Mouse (Mus musculus) embryonic facial prominence, embryonic 13.5 days (tissue): ENCODE measurements around the gene Tango6. TPM values are rescaled to one million over a fixed set of nuclear protein-coding genes. Genes with fewer than 3 reads are reported as not detected.
"Not testable (repeated sequence)": the region's sequence is repeated elsewhere in the genome, so short reads cannot be mapped to it uniquely, and the experiment has no call there.

Source experiments
- ATAC-seq: fragments of 200-750 bp; cut with Nextera tagmentation; 2 replicates; pipeline ENCODE4 v1.8.0; 2017; ENCODE audit warnings: low read depth; ENCODE audit not compliant: insufficient number of reproducible peaks, insufficient read depth, low FRiP score, low TSS enrichment
- H3K27ac ChIP-seq: fragments of 300-500 bp; sonication (generic); 2 replicates; pipeline ENCODE4 v1.5.1; 2015; ENCODE audit warnings: moderate library complexity, mild to moderate bottlenecking, inconsistent platforms
- H3K27me3 ChIP-seq: fragments of 300-500 bp; sonication (generic); 2 replicates; pipeline ENCODE4 v1.6.1; 2015; ENCODE audit warnings: mild to moderate bottlenecking, inconsistent platforms
- H3K36me3 ChIP-seq: fragments of 300-500 bp; sonication (generic); 2 replicates; pipeline ENCODE4 v1.6.1; 2015; ENCODE audit warnings: mild to moderate bottlenecking, inconsistent platforms
- H3K4me1 ChIP-seq: fragments of 300-500 bp; sonication (generic); 2 replicates; pipeline ENCODE4 v1.6.1; 2015; ENCODE audit warnings: inconsistent platforms
- H3K4me2 ChIP-seq: fragments of 300-500 bp; sonication (generic); 2 replicates; pipeline ENCODE4 v1.6.1; 2015; ENCODE audit warnings: moderate library complexity, mild to moderate bottlenecking, inconsistent platforms
- H3K4me3 ChIP-seq: fragments of 300-500 bp; sonication (generic); 2 replicates; pipeline ENCODE4 v1.5.1; 2015; ENCODE audit warnings: mild to moderate bottlenecking, inconsistent platforms
- H3K9ac ChIP-seq: fragments of 300-500 bp; sonication (generic); 2 replicates; pipeline ENCODE4 v1.6.1; 2015; ENCODE audit warnings: mild to moderate bottlenecking, inconsistent platforms
- H3K9me3 ChIP-seq: fragments of 300-500 bp; sonication (generic); 2 replicates; pipeline ENCODE4 v1.6.1; 2016; ENCODE audit warnings: inconsistent platforms
- WGBS: fragments of 180-500 bp; shearing (Covaris S2); methylation state at CpG from one replicate; pipeline ENCODE4 v1.1.7; 2015; ENCODE audit warnings: mixed read lengths; 5-methylcytosine and 5-hydroxymethylcytosine counted together
- polyA plus RNA-seq: library from polyadenylated mRNA; unstranded; fragments of >200 nt; fragmentation: Nextera tagmentation; extraction: Ambion mirVana; gene quantifications from 2 replicates; pipeline ENCODE4 v1.2.1, GENCODE M21; 2015

Tango6 gene
- polyA plus RNA-seq, 1 experiment from 2014 or later: 11.5 TPM

DNA sequence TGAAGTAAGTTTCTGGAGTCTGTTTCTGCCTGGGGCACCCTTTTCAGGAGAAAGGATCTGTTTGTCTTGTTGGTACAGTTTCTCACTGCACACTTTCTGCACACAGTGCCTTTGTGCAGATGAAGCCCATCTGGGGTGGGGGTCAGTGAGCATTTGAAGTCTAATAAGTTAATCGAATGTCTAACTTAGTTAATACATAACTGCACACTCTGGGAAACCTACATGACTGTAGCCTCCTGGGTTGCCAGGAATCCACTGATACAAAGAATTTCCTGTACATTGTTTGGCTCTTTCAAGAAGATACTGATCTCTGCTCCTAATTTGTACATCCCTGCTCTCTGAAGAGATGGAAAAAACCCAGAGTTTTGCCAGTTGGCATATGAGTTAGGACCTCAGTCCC, 117.0 kb downstream of the Tango6 start:
- Histone ChIP-seq H3K27ac (no peak overlapping the region), H3K4me3 (no peak overlapping the region), H3K9me3 (no peaks in the 10 kb centered on the region), H3K9ac (no peak overlapping the region), H3K36me3 (no peaks in the 10 kb centered on the region), H3K4me2 (no peak overlapping the region), H3K27me3 (no peaks in the 10 kb centered on the region), H3K4me1 (peaks cover 9% of the 10 kb centered on the region; the same call in 1 of the 2 replicates)
- WGBS: 44% methylated on average over 1 of the region's 1 CpGs
- no peak for ATAC-seq

DNA sequence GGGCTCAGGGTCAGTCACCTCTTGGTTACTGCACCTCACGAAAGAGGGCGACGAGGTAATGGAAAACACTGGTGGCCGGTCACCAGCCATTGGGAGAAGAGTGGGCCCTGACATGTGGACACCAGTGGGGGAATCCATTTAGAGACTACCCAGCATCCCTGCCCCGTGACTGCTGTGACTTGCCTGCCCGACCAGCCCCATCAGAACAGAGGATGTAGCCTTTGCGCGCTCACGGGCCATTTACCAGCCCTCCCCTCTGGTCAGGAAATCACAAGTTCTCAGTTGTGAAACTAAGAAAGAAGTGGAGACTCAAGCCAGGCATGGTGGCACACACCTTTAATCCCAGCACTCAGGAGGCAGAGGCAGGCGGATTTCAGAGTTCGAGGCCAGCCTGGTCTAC, 118.4 kb downstream of the Tango6 start:
- H3K27me3 ChIP-seq: no peaks in the 10 kb centered on the region
- H3K4me2 ChIP-seq: no peak overlapping the region
- H3K4me1 ChIP-seq: peaks cover 9% of the 10 kb centered on the region; the same call in 1 of the 2 replicates
- no peak overlapping the region for H3K9ac ChIP-seq
- H3K4me3 ChIP-seq: no peak overlapping the region
- 90% methylated on average over 11 of the region's 11 CpGs for WGBS
- no peak overlapping the region for H3K27ac ChIP-seq
- no peak for ATAC-seq
- H3K36me3 ChIP-seq: no peaks in the 10 kb centered on the region
- H3K9me3 ChIP-seq: peaks cover 5% of the 10 kb centered on the region; the same call in 1 of the 2 replicates

DNA sequence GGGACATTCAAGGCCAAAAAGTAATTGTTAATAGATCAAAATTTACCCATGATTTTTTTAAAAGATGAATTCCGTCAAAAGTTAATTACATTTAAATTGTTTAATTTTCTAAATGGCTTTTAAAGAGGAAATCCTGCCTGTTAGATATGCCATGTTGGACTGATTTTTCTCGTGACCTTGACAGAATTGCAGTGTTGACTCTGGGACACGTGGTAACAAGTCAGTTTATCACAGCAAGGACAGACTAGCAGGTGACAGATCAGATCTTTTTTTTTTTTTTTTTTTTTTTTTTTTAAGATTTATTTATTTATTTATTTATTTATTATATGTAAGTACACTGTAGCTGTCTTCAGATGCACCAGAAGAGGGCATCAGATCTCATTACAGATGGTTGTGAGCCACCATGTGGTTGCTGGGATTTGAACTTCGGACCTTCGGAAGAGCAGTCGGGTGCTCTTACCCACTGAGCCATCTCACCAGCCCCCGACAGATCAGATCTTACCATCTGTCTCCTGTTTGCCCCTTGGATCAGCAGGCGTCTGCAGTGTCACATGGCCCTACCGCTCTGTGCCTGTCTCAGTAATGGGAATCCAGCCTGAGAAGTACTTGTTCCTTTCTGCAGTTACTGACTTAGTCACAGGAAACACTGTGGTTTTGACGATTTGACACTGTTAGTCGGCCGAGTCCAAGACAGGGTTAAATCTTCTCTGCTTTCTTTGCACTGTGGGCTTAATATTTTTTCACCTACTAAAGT, 119.7 kb downstream of the Tango6 start:
- not testable (repeated sequence) for H3K27me3 ChIP-seq, H3K4me1 ChIP-seq, ATAC-seq, H3K4me3 ChIP-seq, H3K9me3 ChIP-seq, H3K27ac ChIP-seq, H3K4me2 ChIP-seq, H3K36me3 ChIP-seq, H3K9ac ChIP-seq
- WGBS: 75% methylated on average over 12 of the region's 12 CpGs

DNA sequence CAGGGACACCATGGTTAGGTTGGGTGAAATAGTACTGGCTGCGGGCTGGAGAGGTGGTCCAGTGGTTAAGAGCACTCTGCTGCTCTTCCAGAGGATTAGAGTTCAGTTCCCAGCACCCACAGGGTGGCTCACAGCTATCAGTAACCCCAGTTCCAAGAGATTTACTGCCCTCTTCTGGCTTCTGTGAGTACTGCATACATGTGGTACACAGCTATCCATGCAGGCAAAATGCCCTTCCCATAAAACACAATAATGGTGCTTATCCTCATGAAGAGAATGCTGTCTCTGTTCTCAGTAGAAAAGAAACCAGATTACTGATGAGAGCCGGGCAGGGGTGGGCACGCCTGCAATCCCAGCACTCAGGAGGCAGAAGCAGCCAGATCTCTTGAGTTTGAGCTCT, 123.0 kb downstream of the Tango6 start:
- Histone ChIP-seq H3K9ac (no peak overlapping the region), H3K9me3 (peaks cover 5% of the 10 kb centered on the region; the same call in 1 of the 2 replicates), H3K27ac (no peak overlapping the region), H3K4me1 (peaks cover 10% of the 10 kb centered on the region; the same call in 1 of the 2 replicates), H3K4me2 (no peak overlapping the region), H3K4me3 (no peak overlapping the region), H3K36me3 (peaks cover 12% of the 10 kb centered on the region; the same call in 1 of the 2 replicates), H3K27me3 (no peaks in the 10 kb centered on the region)
- no peak for ATAC-seq
- 86% methylated on average over 3 of the region's 3 CpGs for WGBS

DNA sequence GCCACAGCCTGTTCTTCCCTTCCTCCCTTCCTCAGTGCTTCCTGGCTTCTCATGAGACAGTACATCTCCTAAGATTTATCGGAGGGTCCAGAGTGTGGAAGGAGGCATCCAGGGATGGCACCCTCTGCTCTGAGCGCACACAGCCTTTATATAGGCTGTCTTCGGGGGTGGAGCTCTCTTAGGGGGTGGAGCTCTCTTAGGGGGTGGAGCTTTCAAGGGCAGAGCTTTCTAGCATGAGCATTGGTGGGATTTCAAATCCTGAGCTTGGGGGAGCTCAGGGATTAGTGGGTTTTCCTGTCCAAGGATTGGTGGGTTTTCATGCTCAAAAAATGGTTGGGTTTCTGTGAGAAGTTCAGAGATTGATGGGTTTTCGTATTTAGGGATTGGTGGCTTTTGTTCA, 124.6 kb downstream of the Tango6 start:
- no peaks in the 10 kb centered on the region for H3K27me3 ChIP-seq
- peaks cover 10% of the 10 kb centered on the region; the same call in 1 of the 2 replicates for H3K4me1 ChIP-seq
- H3K27ac ChIP-seq: no peak overlapping the region
- no peak overlapping the region for H3K9ac ChIP-seq
- WGBS: 94% methylated on average over 4 of the region's 4 CpGs
- H3K9me3 ChIP-seq: peaks cover 5% of the 10 kb centered on the region; the same call in 1 of the 2 replicates
- peaks cover 16% of the 10 kb centered on the region; the same call in 1 of the 2 replicates for H3K36me3 ChIP-seq
- H3K4me2 ChIP-seq: no peak overlapping the region
- no peak overlapping the region for H3K4me3 ChIP-seq
- ATAC-seq: 0 out of 2 replicates have a peak, but pooled peaks have one; percentile 32

DNA sequence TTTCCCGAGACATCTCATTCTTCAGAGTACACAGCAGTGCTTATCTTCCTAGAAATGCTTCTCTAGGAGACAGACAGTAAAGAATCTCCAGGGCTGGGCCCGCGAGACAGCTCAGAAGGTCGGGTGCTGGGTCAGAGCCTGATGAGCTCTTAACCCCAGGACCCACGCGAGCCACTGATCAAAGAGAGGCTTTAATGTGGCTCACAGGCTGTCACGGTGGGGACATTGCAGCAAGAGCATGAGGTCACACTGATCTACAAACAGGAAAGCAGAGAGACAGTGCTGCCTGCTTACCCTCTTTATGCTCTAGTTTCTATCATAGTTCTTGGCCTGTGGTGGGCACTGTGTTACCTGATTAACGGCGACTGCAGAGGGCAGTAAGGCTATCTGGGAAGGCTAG, 126.9 kb downstream of the Tango6 start:
- H3K36me3 ChIP-seq: peaks cover 16% of the 10 kb centered on the region; the same call in 1 of the 2 replicates
- H3K9ac ChIP-seq: no peak overlapping the region
- no peak overlapping the region for H3K27ac ChIP-seq
- no peak overlapping the region for H3K4me2 ChIP-seq
- H3K9me3 ChIP-seq: peaks cover 5% of the 10 kb centered on the region; the same call in 1 of the 2 replicates
- WGBS: 41% methylated on average over 9 of the region's 9 CpGs
- no peaks in the 10 kb centered on the region for H3K27me3 ChIP-seq
- ATAC-seq: no peak
- H3K4me3 ChIP-seq: no peak overlapping the region
- H3K4me1 ChIP-seq: peaks cover 10% of the 10 kb centered on the region; the same call in 1 of the 2 replicates

DNA sequence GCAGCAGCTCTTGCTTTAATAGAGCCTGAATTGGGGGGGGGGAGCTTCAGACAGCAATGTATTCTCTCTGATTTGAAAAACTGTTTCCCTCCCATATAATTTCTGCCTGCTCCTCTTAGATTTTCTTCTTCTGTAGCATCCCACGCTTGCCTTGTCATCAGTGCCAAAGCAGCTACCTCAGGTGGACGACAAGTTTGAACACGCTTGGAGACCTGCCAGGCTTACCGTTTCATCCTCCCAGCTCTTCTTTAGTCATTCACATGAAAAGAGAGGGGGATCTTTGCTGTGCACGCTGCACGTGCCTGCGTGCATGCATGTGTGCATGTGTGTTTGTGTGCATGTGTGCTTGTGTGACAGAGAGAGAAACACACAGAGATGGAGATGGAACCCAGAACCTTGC, 127.5 kb downstream of the Tango6 start:
- H3K27me3 ChIP-seq: no peaks in the 10 kb centered on the region
- WGBS: 78% methylated on average over 7 of the region's 7 CpGs
- peaks cover 10% of the 10 kb centered on the region; the same call in 1 of the 2 replicates for H3K4me1 ChIP-seq
- H3K4me3 ChIP-seq: no peak overlapping the region
- no peak overlapping the region for H3K4me2 ChIP-seq
- peaks cover 16% of the 10 kb centered on the region; the same call in 1 of the 2 replicates for H3K36me3 ChIP-seq
- no peak overlapping the region for H3K9ac ChIP-seq
- H3K27ac ChIP-seq: no peak overlapping the region
- H3K9me3 ChIP-seq: peaks cover 5% of the 10 kb centered on the region; the same call in 1 of the 2 replicates
- no peak for ATAC-seq

DNA sequence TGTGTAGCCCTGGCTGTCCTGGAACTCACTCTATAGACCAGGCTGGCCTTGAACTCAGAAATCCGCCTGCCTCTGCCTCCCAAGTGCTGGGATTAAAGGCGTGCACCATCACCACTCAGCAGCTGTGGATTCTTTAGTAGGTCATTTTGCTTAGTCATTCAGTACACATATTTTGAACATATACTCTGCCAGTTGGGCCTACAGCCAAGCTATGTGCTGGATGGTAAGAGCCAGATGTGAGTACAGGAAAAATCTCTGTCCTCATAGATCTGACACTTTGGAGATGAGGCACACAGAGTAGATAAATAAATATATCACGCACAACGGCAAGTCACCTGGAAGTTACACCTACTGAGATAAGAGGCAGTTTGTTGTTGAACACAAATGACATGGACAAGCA, 129.7 kb downstream of the Tango6 start:
- no peaks in the 10 kb centered on the region for H3K9me3 ChIP-seq

DNA sequence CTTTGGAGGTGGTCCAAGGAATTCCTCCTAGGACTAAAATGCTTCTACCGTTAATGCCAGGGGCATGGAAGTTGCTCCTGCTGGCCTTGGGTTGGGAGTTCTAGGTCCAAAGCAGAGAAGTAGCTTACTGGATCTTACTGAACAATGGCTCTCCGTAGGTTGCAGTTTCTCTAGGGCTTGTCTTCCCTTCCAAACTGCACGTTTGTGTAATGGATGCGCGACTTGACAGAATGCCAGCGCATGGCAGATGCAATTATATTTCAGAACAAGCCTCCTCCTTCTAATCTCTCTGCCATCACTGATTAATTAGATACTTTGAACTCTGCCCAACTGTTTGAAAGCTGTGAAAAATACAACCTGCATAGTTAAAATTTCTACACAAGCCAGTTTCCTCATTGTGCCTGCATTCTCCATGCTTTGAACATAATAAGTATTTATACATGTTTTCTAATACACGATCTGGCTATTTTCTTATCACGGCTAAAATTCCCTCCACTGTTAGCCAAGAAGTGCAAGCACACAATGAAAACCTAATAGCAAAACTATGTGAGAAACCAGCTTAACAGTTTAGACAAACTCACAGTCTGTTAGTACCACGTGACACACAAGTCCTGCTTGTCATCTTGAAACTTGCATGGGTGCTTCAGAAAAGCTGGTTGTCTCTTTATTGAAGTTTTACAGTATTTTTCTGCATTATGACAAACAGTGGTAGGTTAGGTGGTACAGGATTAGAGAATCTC, 133.7 kb downstream of the Tango6 start:
- no peak for ATAC-seq
- peak overlapping the region; percentile 52 for H3K27ac ChIP-seq
- no peak overlapping the region for H3K4me2 ChIP-seq
- no peak overlapping the region for H3K9ac ChIP-seq
- WGBS: 70% methylated on average over 9 of the region's 9 CpGs
- H3K27me3 ChIP-seq: no peaks in the 10 kb centered on the region
- H3K4me1 ChIP-seq: peaks cover 20% of the 10 kb centered on the region
- no peaks in the 10 kb centered on the region for H3K9me3 ChIP-seq
- H3K4me3 ChIP-seq: no peak overlapping the region
- peaks cover 4% of the 10 kb centered on the region; the same call in 1 of the 2 replicates for H3K36me3 ChIP-seq

More for the DNA sequence above, 129.7 kb downstream of the Tango6 start:
- Histone ChIP-seq H3K27me3 (no peaks in the 10 kb centered on the region), H3K9ac (no peak overlapping the region), H3K4me1 (peaks cover 14% of the 10 kb centered on the region; the same call in 1 of the 2 replicates), H3K4me3 (no peak overlapping the region), H3K4me2 (no peak overlapping the region), H3K27ac (no peak overlapping the region), H3K36me3 (peaks cover 9% of the 10 kb centered on the region; the same call in 1 of the 2 replicates)
- no peak for ATAC-seq
- WGBS: 92% methylated on average over 4 of the region's 4 CpGs

DNA sequence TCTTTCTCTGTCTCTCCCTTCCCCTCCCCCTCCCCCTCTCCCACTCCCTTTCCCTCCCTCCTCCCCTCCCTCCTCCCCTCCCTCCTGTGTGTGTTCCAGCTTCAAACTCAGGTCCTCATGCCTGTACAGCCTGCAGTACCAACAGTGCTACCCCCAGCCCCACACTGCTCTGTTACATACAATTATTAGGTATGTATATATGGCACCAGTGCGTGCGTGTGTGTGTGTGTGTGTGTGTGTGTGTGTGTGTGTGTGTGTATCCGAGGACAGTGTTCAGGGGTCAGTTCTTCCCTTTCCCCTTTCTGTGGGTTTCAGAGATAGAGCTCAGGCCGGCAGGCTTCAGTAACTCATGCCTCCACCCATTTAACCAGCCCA, 134.3 kb downstream of the Tango6 start:
- WGBS: 76% methylated on average over 3 of the region's 4 CpGs

DNA sequence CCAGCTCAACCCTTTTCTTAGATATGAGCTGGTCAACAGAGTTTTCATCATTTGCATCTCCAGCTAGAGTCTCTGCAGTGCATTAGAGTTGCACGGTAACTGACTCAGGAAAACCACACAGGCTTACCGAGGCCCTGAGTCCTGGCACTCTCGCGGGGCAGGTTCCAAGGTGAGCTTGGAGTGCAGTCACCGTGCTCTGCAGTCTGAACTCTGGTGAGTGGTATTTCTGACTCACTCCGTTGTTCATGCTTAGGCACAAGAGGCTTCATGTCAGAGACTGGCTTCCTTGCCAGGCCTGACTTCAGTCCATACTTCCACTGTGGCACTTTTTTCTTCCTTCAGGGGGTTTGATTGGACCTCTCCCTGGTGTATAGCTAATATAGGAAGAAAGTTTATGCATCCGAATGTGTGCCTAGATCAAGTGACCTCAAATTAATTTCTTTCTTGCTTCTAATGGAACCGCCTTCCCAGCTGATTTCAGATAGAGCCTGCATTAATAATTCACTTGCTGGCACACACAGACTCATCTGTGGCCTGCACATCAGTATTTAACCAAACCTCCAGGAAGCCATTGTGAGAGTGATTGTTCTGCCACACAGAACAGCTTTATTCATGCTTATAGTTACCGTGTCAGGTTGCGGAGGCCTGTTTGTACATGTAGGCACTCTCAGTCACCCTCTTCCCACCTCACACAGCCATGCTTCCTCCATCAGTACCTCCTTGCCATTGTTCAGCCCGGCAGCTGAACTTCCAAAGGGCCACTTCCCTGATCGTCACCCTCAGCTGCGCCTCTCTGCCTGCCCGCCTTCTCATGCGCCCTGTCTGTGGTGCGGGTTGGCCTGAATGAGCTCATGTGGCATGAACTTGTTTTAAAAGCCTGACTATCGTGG, 136.0 kb downstream of the Tango6 start:
- Histone ChIP-seq H3K4me3 (no peak overlapping the region), H3K9ac (no peak overlapping the region), H3K27me3 (no peaks in the 10 kb centered on the region), H3K4me1 (peaks cover 22% of the 10 kb centered on the region), H3K9me3 (no peaks in the 10 kb centered on the region), H3K4me2 (no peak overlapping the region), H3K36me3 (peaks cover 12% of the 10 kb centered on the region; the same call in 1 of the 2 replicates), H3K27ac (peak overlapping the region; percentile 60; the same call in 1 of the 2 replicates)
- 82% methylated on average over 17 of the region's 17 CpGs for WGBS
- peak; percentile 74 for ATAC-seq

More for the DNA sequence above, 134.3 kb downstream of the Tango6 start:
- no peak overlapping the region for H3K4me3 ChIP-seq
- H3K27me3 ChIP-seq: no peaks in the 10 kb centered on the region
- H3K9ac ChIP-seq: no peak overlapping the region
- H3K27ac ChIP-seq: no peak overlapping the region
- H3K9me3 ChIP-seq: no peaks in the 10 kb centered on the region
- H3K4me2 ChIP-seq: no peak overlapping the region
- ATAC-seq: no peak
- H3K36me3 ChIP-seq: peaks cover 6% of the 10 kb centered on the region; the same call in 1 of the 2 replicates
- peaks cover 22% of the 10 kb centered on the region for H3K4me1 ChIP-seq
